8 mouse cellular contexts compared by ENCODE assay signal in the genomic region with DNA sequence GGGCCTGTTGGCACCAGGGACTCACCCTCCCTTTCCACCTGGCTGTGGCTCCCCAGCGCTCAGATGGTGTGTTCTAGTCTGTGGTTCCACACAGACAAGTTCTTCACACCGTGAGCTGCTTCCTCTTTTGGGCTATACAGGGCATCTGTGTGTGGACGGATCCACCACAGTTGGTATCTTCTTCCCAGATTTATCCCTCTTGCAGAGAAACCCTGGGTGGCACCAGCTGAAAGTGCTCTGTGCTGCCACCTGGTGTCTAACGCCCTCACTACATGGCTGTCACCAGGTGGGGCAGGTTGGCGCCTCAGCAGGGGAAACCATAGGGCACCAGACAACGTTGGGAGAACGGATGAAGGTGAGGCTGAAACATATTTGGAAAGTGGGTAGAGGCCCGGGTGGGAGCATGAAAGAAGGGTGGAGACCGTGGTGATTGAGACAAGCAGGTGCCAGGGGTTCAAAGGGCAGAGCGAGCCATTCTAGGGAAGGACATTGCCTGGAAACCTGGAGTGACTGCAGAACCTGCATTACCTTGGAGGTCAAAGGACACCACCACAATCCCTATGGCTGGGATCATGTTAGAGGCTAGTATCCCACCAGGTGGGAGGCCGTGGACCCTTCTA. TPM values are rescaled to one million over a fixed set of nuclear protein-coding genes. Genes with fewer than 3 reads are reported as not detected.
DNase-seq lines count a peak whose midpoint lies in the region; ATAC-seq lines count a peak whose summit lies in the region.

No protein-coding gene starts in this region.

- H3K4me1 ChIP-seq in forebrain, embryonic 14.5 days (ENCODE audit: control insufficient read depth, insufficient read depth, low read length) = peaks cover 24% of the 10 kb centered on the region
- peaks cover 54% of the 10 kb centered on the region for H3K4me1 ChIP-seq in hindbrain, embryonic 13.5 days (replicated peaks)

- H3K9me3 ChIP-seq in forebrain, embryonic 14.5 days (replicated peaks; ENCODE audit: control insufficient read depth, low read length) = no peaks in the 10 kb centered on the region
- no peaks in the 10 kb centered on the region for H3K9me3 ChIP-seq in hindbrain, embryonic 13.5 days

- DNase-seq in Muller cell, postnatal 12 days (ENCODE audit: inconsistent ontology term) = peak; percentile 38
- peak; percentile 65 for DNase-seq in c-Kit-positive CD71-positive TER-119-positive erythroid progenitor cells, embryonic 14.5 days (ENCODE audit: low spot score)
- DNase-seq in forebrain, embryonic 14.5 days (ENCODE audit: low spot score) = peak; percentile 68
- DNase-seq in layer of hippocampus, postnatal 14 days (ENCODE audit: low spot score in 2 of 2) = peak; percentile 71 to 81
- DNase-seq in lung, postnatal 4 days = peak; percentile 79 to 86
- DNase-seq in right cerebral cortex, postnatal 36 days (ENCODE audit: low spot score in 2 of 2) = peak; percentile 58 to 73
- peak; percentile 84 for DNase-seq in urinary bladder, postnatal 36 days (ENCODE audit: low spot score in 2 of 2)

- H3K9ac ChIP-seq in forebrain, embryonic 14.5 days (ENCODE audit: low read length) = no peak overlapping the region
- 0 out of 2 replicates have a peak overlapping the region, but pooled peaks have one; percentile 13 for H3K9ac ChIP-seq in hindbrain, embryonic 13.5 days

- ATAC-seq in forebrain, embryonic 14.5 days = peak; percentile 36; the same call in 1 of the 2 replicates
- ATAC-seq in hindbrain, embryonic 13.5 days (ENCODE audit: low FRiP score) = no peak

- H3K27ac ChIP-seq in forebrain, embryonic 14.5 days (ENCODE audit: low read depth, low read length) = no peak overlapping the region
- no peak overlapping the region for H3K27ac ChIP-seq in hindbrain, embryonic 13.5 days

- 25% methylated on average over 11 of the region's 11 CpGs for WGBS in forebrain, embryonic 14.5 days
- 26% methylated on average over 11 of the region's 11 CpGs for WGBS in hindbrain, embryonic 13.5 days

- no peaks in the 10 kb centered on the region for H3K27me3 ChIP-seq in forebrain, embryonic 14.5 days (replicated peaks; ENCODE audit: control insufficient read depth, insufficient read depth, low read length)
- no peaks in the 10 kb centered on the region for H3K27me3 ChIP-seq in hindbrain, embryonic 13.5 days

- no peak overlapping the region for H3K4me2 ChIP-seq in forebrain, embryonic 14.5 days (ENCODE audit: low read length)
- no peak overlapping the region for H3K4me2 ChIP-seq in hindbrain, embryonic 13.5 days

- no peak overlapping the region for H3K4me3 ChIP-seq in forebrain, embryonic 14.5 days (ENCODE audit: low read depth, low read length)
- no peak overlapping the region for H3K4me3 ChIP-seq in hindbrain, embryonic 13.5 days

- 0 out of 2 replicates have a peak, but pooled peaks cover 7% of the 10 kb centered on the region for H3K36me3 ChIP-seq in forebrain, embryonic 14.5 days (ENCODE audit: control insufficient read depth, insufficient read depth, low read length)
- H3K36me3 ChIP-seq in hindbrain, embryonic 13.5 days = peaks cover 12% of the 10 kb centered on the region

RNA-seq across cellular contexts. Expression of gene Abcc3, which starts 12.0 kb away (rescaled TPM):
- 0.27 and 1.7 TPM in 2 replicates for polyA plus RNA-seq in forebrain, embryonic 14.5 days (2014; fragmentation: Nextera tagmentation; extraction: Ambion mirVana)
- polyA plus RNA-seq in hindbrain, embryonic 13.5 days (2015; fragmentation: Nextera tagmentation; extraction: Ambion mirVana) = 0.50 and 0.77 TPM in 2 replicates
- 1 to 10 TPM; 1.8 to 3.8 TPM for total RNA-seq in layer of hippocampus, postnatal 14 days (2021)
